Mouse (Mus musculus) cortical plate, adult 2 months (tissue): ENCODE results near the gene Prr5l.

Source experiments
- CTCF ChIP-seq: fragments of 200-500 bp; IDR thresholded peaks from 2 replicates; pipeline ENCODE4 v1.5.1; 2011; ENCODE audit warnings: mild to moderate bottlenecking, control low read depth, low read length; ENCODE audit not compliant: insufficient read depth; ENCODE audit errors: extremely low read depth
- POLR2A ChIP-seq: fragments of 200-500 bp; IDR thresholded peaks from 2 replicates; pipeline ENCODE4 v1.6.1; 2011; ENCODE audit warnings: mild to moderate bottlenecking, low read length, control low read depth; ENCODE audit not compliant: insufficient read depth; ENCODE audit errors: extremely low read depth

GRCm38 (mm10) chr2:101826950-101827600 lies 55.8 kb downstream of the Prr5l start:
- TF ChIP-seq POLR2A (no peak), CTCF (no peak)
